Mouse (Mus musculus): Measurements from ENCODE around the gene Spag17.

The Spag17 gene

GRCm38 (mm10) chr3:100163556-100163955 is 278.4 kb downstream of the Spag17 start:
- in situ Hi-C loops (cut with MboI): loop anchor here (25.0 kb wide), 1 partner anchor 1026 kb away; the partner anchor contains the start of gene Wars2

GRCm38 (mm10) chr3:100164991-100165390 is 279.8 kb downstream of the Spag17 start:
- in situ Hi-C loops (cut with MboI): loop anchor here (25.0 kb wide), 1 partner anchor 1028 kb away; the partner anchor contains the start of gene Wars2

GRCm38 (mm10) chr3:100176031-100176430 is 290.8 kb downstream of the Spag17 start:
- in situ Hi-C loops (cut with MboI): no loop called here

- in situ Hi-C loops (cut with MboI): no loop called here
Observed at GRCm38 (mm10) chr3:100180471-100180870, 295.3 kb downstream of the Spag17 start.

GRCm38 (mm10) chr3:100189444-100189843 is 304.2 kb downstream of the Spag17 start:
- in situ Hi-C loops (cut with MboI): no loop called here

GRCm38 (mm10) chr3:100189861-100190260 is 304.7 kb downstream of the Spag17 start:
- in situ Hi-C loops (cut with MboI): no loop called here

All from mature B cell (primary cell).